Mouse (Mus musculus) MEL (cell line): ENCODE measurements around the gene Zfp11. TPM values are rescaled to one million over a fixed set of nuclear protein-coding genes. Genes with fewer than 3 reads are reported as not detected.
"Not testable (repeated sequence)": the region's sequence is repeated elsewhere in the genome, so short reads cannot be mapped to it uniquely, and the experiment has no call there.

Experiments
- DNase-seq: peaks from one replicate; pipeline ENCODE4 v3.0.0; 2011; ENCODE audit warnings: low read depth, low spot score
- H3K27ac ChIP-seq: 2 replicates; pipeline ENCODE4 v1.5.1; 2012; ENCODE audit warnings: low read depth, mild to moderate bottlenecking, control low read depth, low read length, moderate library complexity; ENCODE audit not compliant: control insufficient read depth
- H3K27me3 ChIP-seq, 2 experiments: fragments of 150-350 bp in 1 of 2; sonication (generic) in 1 of 2; 2 replicates each; pipeline ENCODE4 v1.6.1; 2012; ENCODE audit warnings: low read length in 2 of 2, mild to moderate bottlenecking in 2 of 2, improper control_type of control experiment in 1 of 2, moderate library complexity in 1 of 2; ENCODE audit not compliant: insufficient read depth in 2 of 2, control insufficient read depth in 1 of 2
- H3K36me3 ChIP-seq, 2 experiments: 2 replicates each; pipeline ENCODE4 v1.6.1; 2012 to 2014; ENCODE audit warnings: low read length in 2 of 2, improper control_type of control experiment in 1 of 2, inconsistent platforms in 1 of 2, mild to moderate bottlenecking in 1 of 2; ENCODE audit not compliant: insufficient read depth in 2 of 2, control insufficient read depth in 1 of 2
- H3K4me1 ChIP-seq, 2 experiments: fragments of 150-350 bp in 1 of 2; sonication (generic) in 1 of 2; 2 replicates each; pipeline ENCODE4 v1.6.1; 2012; ENCODE audit warnings: low read length in 2 of 2, improper control_type of control experiment in 1 of 2, mild to moderate bottlenecking in 1 of 2; ENCODE audit not compliant: insufficient read depth in 2 of 2, control insufficient read depth in 1 of 2
- H3K4me3 ChIP-seq, 2 experiments: fragments of 150-350 bp in 1 of 2; sonication (generic) in 1 of 2; 2 replicates each; pipeline ENCODE4 v1.5.1; 2012; ENCODE audit warnings: low read depth in 2 of 2, low read length in 2 of 2, mild to moderate bottlenecking in 2 of 2, moderate library complexity in 2 of 2, control low read depth in 1 of 2, improper control_type of control experiment in 1 of 2; ENCODE audit not compliant: control insufficient read depth in 1 of 2, insufficient read depth in 1 of 2
- H3K79me2 ChIP-seq: 2 replicates; pipeline ENCODE4 v1.6.1; 2012; ENCODE audit warnings: mild to moderate bottlenecking, low read length, moderate library complexity; ENCODE audit not compliant: control insufficient read depth, poor library complexity, insufficient read depth
- H3K9ac ChIP-seq: 2 replicates; pipeline ENCODE4 v1.6.1; 2012; ENCODE audit warnings: low read depth, mild to moderate bottlenecking, control low read depth, low read length, moderate library complexity; ENCODE audit not compliant: control insufficient read depth, poor library complexity, severe bottlenecking
- H3K9me3 ChIP-seq: fragments of 150-350 bp; sonication (generic); replicated peaks from 2 replicates; pipeline ENCODE4 v1.6.1; 2012; ENCODE audit warnings: mild to moderate bottlenecking, low read length, improper control_type of control experiment, moderate library complexity; ENCODE audit not compliant: insufficient read depth
- CHD1 ChIP-seq: IDR thresholded peaks from 2 replicates; pipeline ENCODE4 v1.6.1; 2012; ENCODE audit warnings: low read depth, mild to moderate bottlenecking, inconsistent platforms, low read length, improper control_type of control experiment
- CHD2 ChIP-seq: IDR thresholded peaks from 2 replicates; pipeline ENCODE4 v1.6.1; 2011; ENCODE audit warnings: low read length, improper control_type of control experiment
- CTCF ChIP-seq, 3 experiments: IDR thresholded peaks in 2 of 3; conservative IDR thresholded peaks in 1 of 3; 2 replicates each; pipeline ENCODE4 v1.5.1; 2011 to 2012; ENCODE audit warnings: low read length in 3 of 3, low read depth in 2 of 3, mild to moderate bottlenecking in 2 of 3, improper control_type of control experiment in 1 of 3, inconsistent platforms in 1 of 3, mixed read lengths in 1 of 3, moderate library complexity in 1 of 3; ENCODE audit not compliant: control insufficient read depth in 1 of 3, insufficient read depth in 1 of 3, poor library complexity in 1 of 3, severe bottlenecking in 1 of 3
- EP300 ChIP-seq, 2 experiments: IDR thresholded peaks; 2 replicates each; pipeline ENCODE4 v1.6.1; 2011; ENCODE audit warnings: improper control_type of control experiment in 2 of 2, low read length in 2 of 2, low read depth in 1 of 2, mild to moderate bottlenecking in 1 of 2
- GABPA ChIP-seq: IDR thresholded peaks from 2 replicates; pipeline ENCODE4 v1.6.1; 2012; ENCODE audit warnings: low read depth, mild to moderate bottlenecking, inconsistent platforms, low read length, improper control_type of control experiment, moderate library complexity
- GATA1 ChIP-seq: IDR thresholded peaks from 2 replicates; pipeline ENCODE4 v1.6.1; 2011; ENCODE audit warnings: low read depth, low read length, improper control_type of control experiment
- HCFC1 ChIP-seq: IDR thresholded peaks from 2 replicates; pipeline ENCODE4 v1.6.1; 2012; ENCODE audit warnings: low read depth, mild to moderate bottlenecking, inconsistent platforms, low read length, improper control_type of control experiment, moderate library complexity
- JUND ChIP-seq: IDR thresholded peaks from 2 replicates; pipeline ENCODE4 v1.6.1; 2011; ENCODE audit warnings: low read depth, mild to moderate bottlenecking, improper control_type of control experiment, low read length
- KAT2A ChIP-seq: conservative IDR thresholded peaks from 2 replicates; pipeline ENCODE4 v1.6.1; 2012; ENCODE audit warnings: low read depth, low read length, improper control_type of control experiment, inconsistent platforms
- MAFK ChIP-seq: IDR thresholded peaks from 2 replicates; pipeline ENCODE4 v1.6.1; 2011; ENCODE audit warnings: low read depth, mild to moderate bottlenecking, low read length, improper control_type of control experiment, borderline replicate concordance
- MAZ ChIP-seq: IDR thresholded peaks from 2 replicates; pipeline ENCODE4 v1.6.1; 2012; ENCODE audit warnings: low read depth, mild to moderate bottlenecking, inconsistent platforms, low read length, improper control_type of control experiment
- MEF2A ChIP-seq: IDR thresholded peaks from 2 replicates; pipeline ENCODE4 v1.6.1; 2014; ENCODE audit warnings: low read depth, mild to moderate bottlenecking, inconsistent platforms, low read length, improper control_type of control experiment; ENCODE audit not compliant: poor library complexity, insufficient replicate concordance, severe bottlenecking; ENCODE audit errors: extremely low read depth
- MXI1 ChIP-seq: IDR thresholded peaks from 2 replicates; pipeline ENCODE4 v1.6.1; 2011; ENCODE audit warnings: mild to moderate bottlenecking, low read depth, low read length, improper control_type of control experiment
- MYB ChIP-seq: IDR thresholded peaks from 2 replicates; pipeline ENCODE4 v1.6.1; 2011; ENCODE audit warnings: mild to moderate bottlenecking, low read depth, low read length, improper control_type of control experiment
- NELFE ChIP-seq: IDR thresholded peaks from 2 replicates; pipeline ENCODE4 v1.6.1; 2011; ENCODE audit warnings: low read depth, low read length, improper control_type of control experiment
- POLR2A ChIP-seq, 2 experiments: IDR thresholded peaks; 2 replicates each; pipeline ENCODE4 v1.6.1; 2011 to 2012; ENCODE audit warnings: low read length in 2 of 2, mild to moderate bottlenecking in 2 of 2, control low read depth in 1 of 2, improper control_type of control experiment in 1 of 2, low read depth in 1 of 2, moderate library complexity in 1 of 2; ENCODE audit not compliant: control insufficient read depth in 1 of 2, insufficient read depth in 1 of 2, poor library complexity in 1 of 2
- POLR2AphosphoS2 ChIP-seq: IDR thresholded peaks from 2 replicates; pipeline ENCODE4 v1.6.1; 2011; ENCODE audit warnings: low read length, improper control_type of control experiment
- RAD21 ChIP-seq: IDR thresholded peaks from 2 replicates; pipeline ENCODE4 v1.6.1; 2011; ENCODE audit warnings: mild to moderate bottlenecking, low read depth, low read length, improper control_type of control experiment
- RCOR1 ChIP-seq: IDR thresholded peaks from 2 replicates; pipeline ENCODE4 v1.6.1; 2012; ENCODE audit warnings: low read depth, mild to moderate bottlenecking, inconsistent platforms, low read length, improper control_type of control experiment
- SIN3A ChIP-seq: IDR thresholded peaks from 2 replicates; pipeline ENCODE4 v1.6.1; 2012; ENCODE audit warnings: low read length, improper control_type of control experiment, inconsistent platforms
- SMC3 ChIP-seq: IDR thresholded peaks from 2 replicates; pipeline ENCODE4 v1.6.1; 2011; ENCODE audit warnings: low read depth, low read length, improper control_type of control experiment
- UBTF ChIP-seq: IDR thresholded peaks from 2 replicates; pipeline ENCODE4 v1.6.1; 2012; ENCODE audit warnings: low read depth, mild to moderate bottlenecking, inconsistent platforms, low read length, improper control_type of control experiment, moderate library complexity, borderline replicate concordance; ENCODE audit not compliant: insufficient read depth
- USF1 ChIP-seq: IDR thresholded peaks from 2 replicates; pipeline ENCODE4 v1.6.1; 2014; ENCODE audit warnings: low read depth, mild to moderate bottlenecking, inconsistent platforms, low read length, improper control_type of control experiment, moderate library complexity
- USF2 ChIP-seq, 2 experiments: IDR thresholded peaks; 2 replicates each; pipeline ENCODE4 v1.6.1; 2011 to 2012; ENCODE audit warnings: improper control_type of control experiment in 2 of 2, low read length in 2 of 2, borderline replicate concordance in 1 of 2, inconsistent platforms in 1 of 2, low read depth in 1 of 2, mild to moderate bottlenecking in 1 of 2; ENCODE audit not compliant: insufficient read depth in 1 of 2
- ZC3H11A ChIP-seq: IDR thresholded peaks from 2 replicates; pipeline ENCODE4 v1.6.1; 2012; ENCODE audit warnings: low read depth, mild to moderate bottlenecking, inconsistent platforms, low read length, improper control_type of control experiment
- ZMIZ1 ChIP-seq: IDR thresholded peaks from 2 replicates; pipeline ENCODE4 v1.6.1; 2012; ENCODE audit warnings: low read depth, mild to moderate bottlenecking, inconsistent platforms, low read length, improper control_type of control experiment, moderate library complexity
- ZNF384 ChIP-seq: IDR thresholded peaks from 2 replicates; pipeline ENCODE4 v1.6.1; 2012; ENCODE audit warnings: low read depth, mild to moderate bottlenecking, inconsistent platforms, low read length, improper control_type of control experiment
- polyA plus RNA-seq, 2 experiments: library from polyadenylated mRNA; stranded (reverse) in 1 of 2; unstranded in 1 of 2; fragments of >175 nt in 1 of 2; fragments of >200 nt in 1 of 2; gene quantifications; 2 replicates each; pipeline versions ENCODE4 v1.2.1 to v1.2.4; 2012; ENCODE audit warnings: low replicate concordance in 2 of 2, low read depth in 1 of 2; ENCODE audit not compliant: insufficient read length in 2 of 2, insufficient read depth in 1 of 2, missing spikeins in 1 of 2
- total RNA-seq: library from RNA; depleted of rRNA; stranded (reverse); fragments of 300-350 nt; gene quantifications from 2 replicates; pipeline ENCODE4 v1.2.3, GENCODE M21; 2012

Gene Zfp11
- total and polyA plus RNA-seq, 3 experiments, result 0.03 TPM; not detected in 2

GRCm38 (mm10) chr5:129621361-129621760, 48.5 kb downstream of the Zfp11 start:
- DNase-seq, result no peak
- H3K9ac ChIP-seq, result no peak overlapping the region

DNA sequence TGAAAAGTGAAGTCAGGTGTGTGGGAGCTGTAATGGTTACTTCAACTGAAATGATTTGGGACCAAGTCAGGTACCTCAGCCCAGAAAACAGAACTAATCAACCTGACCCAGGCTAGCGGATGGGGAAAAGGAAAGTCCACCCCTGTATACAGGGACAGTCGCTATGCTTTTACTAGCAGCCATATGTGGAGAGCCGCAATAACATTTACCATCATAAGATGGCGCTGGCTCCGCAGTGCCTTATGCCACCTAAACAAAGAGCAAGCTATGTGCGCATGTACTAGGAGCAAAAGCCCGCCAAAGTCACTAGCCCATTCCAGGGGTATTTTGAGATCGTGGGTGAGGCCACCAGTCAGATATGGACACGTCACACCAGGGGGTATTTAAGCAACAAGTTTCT, 49.3 kb downstream of the Zfp11 start:
- not testable (repeated sequence) for H3K4me3 ChIP-seq, H3K79me2 ChIP-seq, H3K27ac ChIP-seq, DNase-seq, H3K4me1 ChIP-seq, H3K36me3 ChIP-seq, H3K9me3 ChIP-seq, H3K9ac ChIP-seq, H3K27me3 ChIP-seq
- TF ChIP-seq CTCF (IDR thresholded peaks at IDR 0.05 in 2 of 3, conservative IDR thresholded peaks at IDR 0.05 in 1 of 3; ENCODE audit: control insufficient read depth in 1 of 3, insufficient read depth in 1 of 3, low read depth in 2 of 3, low read length in 3 of 3, poor library complexity in 1 of 3, severe bottlenecking in 1 of 3) (peak in 1 of 3 experiments; percentile 26; a peak in 3 of 6 replicates), SMC3 (peak; percentile 10; the same call in 1 of the 2 replicates), RAD21 (peak; percentile 12; the same call in 1 of the 2 replicates)

More at GRCm38 (mm10) chr5:129621361-129621760, 48.5 kb downstream of the Zfp11 start:
- Histone ChIP-seq H3K79me2 (no peaks in the 10 kb centered on the region), H3K36me3 (no peaks in the 10 kb centered on the region), H3K9me3 (no peaks in the 10 kb centered on the region), H3K27me3 (no peaks in the 10 kb centered on the region; a peak in 2 of 4 replicates), H3K4me3 (no peak overlapping the region), H3K27ac (no peak overlapping the region), H3K4me1 (no peaks in the 10 kb centered on the region)
- no peak for TF ChIP-seq POLR2AphosphoS2
- no peak for TF ChIP-seq GABPA
- no peak for TF ChIP-seq CHD2
- no peak for TF ChIP-seq MYB
- TF ChIP-seq CHD1, result no peak
- TF ChIP-seq UBTF, result no peak

DNA sequence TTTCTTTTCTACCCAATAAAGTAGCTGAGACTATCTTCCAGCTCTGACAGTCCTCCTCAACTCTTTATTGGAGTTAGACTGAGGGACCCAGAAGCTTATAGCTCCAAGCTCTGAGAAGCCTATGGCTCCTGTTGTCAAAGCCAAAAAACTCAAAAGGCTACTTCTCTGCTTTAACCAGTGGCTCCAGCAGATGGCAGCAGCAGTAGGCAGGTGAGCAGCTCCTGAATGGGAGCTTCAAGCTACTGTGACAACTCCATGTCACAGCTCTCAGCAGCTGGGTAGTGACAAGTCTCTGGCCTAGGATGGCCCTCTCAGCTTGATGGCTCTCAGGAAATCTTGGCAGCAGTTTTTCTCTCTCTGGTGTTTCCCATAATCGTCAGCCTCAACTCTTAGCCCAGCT, 58.8 kb downstream of the Zfp11 start:
- H3K4me3 ChIP-seq, result no peak overlapping the region
- no peaks in the 10 kb centered on the region for H3K9me3 ChIP-seq
- DNase-seq, result peak; percentile 80
- H3K27ac ChIP-seq, result no peak overlapping the region
- no peaks in the 10 kb centered on the region for H3K79me2 ChIP-seq
- H3K27me3 ChIP-seq, result peaks cover 0 to 4% of the 10 kb centered on the region in 2 experiments; a peak in 2 of 4 replicates
- H3K9ac ChIP-seq, result no peak overlapping the region
- H3K36me3 ChIP-seq, result no peaks in the 10 kb centered on the region
- H3K4me1 ChIP-seq, result no peaks in the 10 kb centered on the region
- TF ChIP-seq MXI1 (no peak), USF2 (IDR thresholded peaks at IDR 0.05; ENCODE audit: borderline replicate concordance in 1 of 2, insufficient read depth in 1 of 2, low read depth in 1 of 2, low read length in 2 of 2) (no peak), MAZ (no peak), SIN3A (0 out of 2 replicates have a peak, but pooled peaks have one; percentile 18), JUND (no peak), KAT2A (no peak), EP300 (IDR thresholded peaks at IDR 0.05; ENCODE audit: low read depth in 1 of 2, low read length in 2 of 2) (no peak), NELFE (no peak), CHD1 (no peak), UBTF (no peak), SMC3 (peak; percentile 91), GATA1 (no peak), MEF2A (no peak), MYB (no peak), ZC3H11A (peak; percentile 61), ZMIZ1 (no peak), HCFC1 (no peak), USF1 (no peak), ZNF384 (no peak), MAFK (no peak), RCOR1 (no peak), POLR2A (IDR thresholded peaks at IDR 0.05; ENCODE audit: control insufficient read depth in 1 of 2, insufficient read depth in 1 of 2, low read depth in 1 of 2, low read length in 2 of 2, poor library complexity in 1 of 2) (no peak)
